ENCODE assay signal across 8 mouse cellular contexts in genomic region chr6:112946021-112946811, GRCm38 (mm10). TPM values are rescaled to one million over a fixed set of nuclear protein-coding genes. Genes with fewer than 3 reads are reported as not detected.
DNase-seq lines count a peak whose midpoint lies in the region; TF ChIP-seq lines count a peak whose summit lies in the region.

No protein-coding gene starts in this region.

- no peaks in the 10 kb centered on the region for H3K9me3 ChIP-seq in hindbrain, embryonic 10.5 days

- peaks cover 4% of the 10 kb centered on the region for H3K4me1 ChIP-seq in cortical plate, adult 2 months (ENCODE audit: control insufficient read depth, insufficient read depth, low read length)
- peaks cover 75% of the 10 kb centered on the region for H3K4me1 ChIP-seq in hindbrain, embryonic 10.5 days (replicated peaks)

- no peak for TF ChIP-seq CTCF in cortical plate, adult 2 months (IDR thresholded peaks at IDR 0.05; ENCODE audit: extremely low read depth, insufficient read depth, low read length)

- WGBS in hindbrain, embryonic 10.5 days = 4% methylated on average over 12 of the region's 12 CpGs

- peaks cover 28% of the 10 kb centered on the region for H3K36me3 ChIP-seq in hindbrain, embryonic 10.5 days

- H3K27me3 ChIP-seq in hindbrain, embryonic 10.5 days (ENCODE audit: insufficient read depth, poor library complexity, severe bottlenecking) = no peaks in the 10 kb centered on the region

- DNase-seq in kidney, adult 9 months = peak; percentile 14
- DNase-seq in kidney, postnatal 25 days = no peak
- peak; percentile 34 for DNase-seq in MN1 (ENCODE audit: low spot score)
- DNase-seq in hindbrain, embryonic 10.5 days (ENCODE audit: low spot score) = peak; percentile 39
- DNase-seq in lung, postnatal 25 days (ENCODE audit: low spot score) = peak; percentile 14
- DNase-seq in layer of hippocampus, adult 11-12 months (ENCODE audit: low spot score) = no peak
- DNase-seq in ovary, postnatal 36 days (ENCODE audit: low spot score) = no peak

- TF ChIP-seq POLR2A in cortical plate, adult 2 months (IDR thresholded peaks at IDR 0.05; ENCODE audit: extremely low read depth, insufficient read depth, low read length) = no peak

- H3K4me3 ChIP-seq in cortical plate, adult 2 months (ENCODE audit: insufficient read depth, low read length) = peak overlapping the region; percentile 95
- peak overlapping the region; percentile 80 for H3K4me3 ChIP-seq in hindbrain, embryonic 10.5 days

- peak overlapping the region; percentile 89 for H3K27ac ChIP-seq in cortical plate, adult 2 months (ENCODE audit: insufficient read depth, low read length)
- peak overlapping the region; percentile 93 for H3K27ac ChIP-seq in hindbrain, embryonic 10.5 days

RNA-seq across cellular contexts. Expression of gene Srgap3, which starts 0.8 kb away (rescaled TPM):
- 91.4 and 95.5 TPM in 2 replicates for polyA plus RNA-seq in cortical plate, adult 2 months (2012; rRNA removed)
- 28.0 and 34.7 TPM in 2 replicates for polyA plus RNA-seq in hindbrain, embryonic 10.5 days (2016; fragmentation: Nextera tagmentation; extraction: Ambion mirVana)

Comparison
In these comparisons a context has a peak if more than half of its experiments do, and no peak if none do; other contexts are left out.
1. DNase-seq: peak in kidney, adult 9 months (single experiment), MN1 (single experiment), hindbrain, embryonic 10.5 days (single experiment) and lung, postnatal 25 days (single experiment); none in kidney, postnatal 25 days (0 of 2), layer of hippocampus, adult 11-12 months (single experiment) and ovary, postnatal 36 days (single experiment).